Mouse (Mus musculus) T-cell, adult 2 months (primary cell): ENCODE results near the gene Taco1.

ENCODE experiments used
- DNase-seq: peaks from one replicate; pipeline ENCODE4 v3.0.0; 2022; ENCODE audit warnings: low spot score

Taco1 gene

DNA sequence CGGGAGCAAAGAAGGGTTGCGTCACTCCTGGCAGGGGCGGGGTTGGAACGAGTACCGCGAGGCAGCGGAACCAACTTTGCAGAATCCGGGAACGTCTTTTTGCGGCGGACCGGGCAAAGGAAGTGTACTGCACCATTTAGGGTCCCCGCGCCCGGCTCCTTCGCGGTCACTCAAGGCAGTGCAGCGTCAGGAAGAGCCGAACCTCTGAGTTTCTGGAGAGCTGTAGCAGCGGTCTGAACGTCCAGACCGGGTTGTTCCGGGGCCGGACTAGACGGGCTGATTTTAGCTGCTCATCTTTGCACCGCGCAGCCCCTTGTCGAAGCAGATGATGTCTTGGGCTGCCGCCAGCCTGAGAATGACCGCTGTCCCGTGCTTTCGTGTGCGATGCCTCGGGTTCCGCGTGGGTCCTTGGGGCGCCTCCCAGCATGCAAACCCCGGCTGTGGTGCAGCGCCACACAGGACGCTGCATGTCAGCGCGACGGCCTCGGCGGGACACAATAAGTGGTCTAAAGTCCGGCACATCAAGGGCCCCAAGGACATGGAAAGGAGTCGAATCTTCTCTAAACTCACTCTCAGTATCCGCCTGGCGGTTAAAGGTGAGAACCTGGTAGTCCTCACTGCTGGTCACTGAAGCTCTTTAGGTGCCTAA is at the start of gene Taco1:
Gene Taco1 (plus strand): TSS at position 139 of the 649 bp plus-strand sequence.
- DNase-seq: peak; percentile 92

DNA sequence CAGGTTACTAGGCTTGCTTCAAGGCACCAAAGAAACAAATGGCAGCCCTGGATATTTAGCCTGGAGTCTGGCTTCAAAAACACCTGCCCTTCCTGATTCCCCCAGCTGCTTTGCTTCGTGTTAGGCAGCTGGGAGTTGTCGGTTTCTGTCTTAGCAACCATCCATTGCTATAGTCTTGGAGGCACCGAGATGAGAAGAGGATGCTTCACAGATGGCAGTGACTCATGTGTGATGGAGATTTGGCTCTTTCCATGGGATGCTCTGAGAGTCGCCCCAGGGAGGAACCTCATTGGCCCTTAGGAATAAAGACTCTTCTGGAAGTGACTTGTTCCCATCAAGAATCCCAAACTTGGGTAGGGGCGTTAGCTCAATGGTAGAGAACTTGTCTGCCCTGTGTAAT is 49.4 kb upstream of the Taco1 start:
- DNase-seq: no peak

DNA sequence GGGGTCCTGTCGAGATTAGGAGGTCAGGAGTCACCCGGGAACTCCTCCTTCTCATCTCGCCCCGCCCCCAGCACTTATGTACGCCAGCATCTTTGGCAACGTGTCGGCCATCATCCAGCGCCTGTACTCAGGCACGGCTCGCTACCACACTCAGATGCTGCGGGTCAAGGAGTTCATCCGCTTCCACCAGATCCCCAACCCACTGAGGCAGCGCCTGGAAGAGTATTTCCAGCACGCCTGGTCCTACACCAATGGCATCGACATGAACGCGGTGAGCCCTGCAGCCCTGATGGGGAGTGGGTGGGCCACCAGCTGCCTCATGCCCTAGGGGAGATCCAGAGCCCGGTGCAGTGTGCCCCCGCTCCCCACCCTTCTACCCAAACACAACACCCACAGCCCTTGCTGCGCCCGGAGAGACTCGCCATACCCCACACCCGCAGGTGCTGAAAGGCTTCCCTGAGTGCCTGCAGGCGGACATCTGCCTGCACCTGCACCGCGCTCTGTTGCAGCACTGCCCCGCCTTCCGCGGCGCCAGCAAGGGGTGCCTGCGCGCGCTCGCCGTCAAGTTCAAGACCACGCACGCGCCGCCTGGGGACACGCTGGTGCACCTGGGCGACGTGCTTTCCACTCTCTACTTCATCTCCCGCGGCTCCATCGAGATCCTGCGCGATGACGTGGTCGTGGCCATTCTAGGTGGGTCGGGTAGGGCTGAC is 45.7 kb upstream of the Taco1 start:
- DNase-seq: peak; percentile 40

DNA sequence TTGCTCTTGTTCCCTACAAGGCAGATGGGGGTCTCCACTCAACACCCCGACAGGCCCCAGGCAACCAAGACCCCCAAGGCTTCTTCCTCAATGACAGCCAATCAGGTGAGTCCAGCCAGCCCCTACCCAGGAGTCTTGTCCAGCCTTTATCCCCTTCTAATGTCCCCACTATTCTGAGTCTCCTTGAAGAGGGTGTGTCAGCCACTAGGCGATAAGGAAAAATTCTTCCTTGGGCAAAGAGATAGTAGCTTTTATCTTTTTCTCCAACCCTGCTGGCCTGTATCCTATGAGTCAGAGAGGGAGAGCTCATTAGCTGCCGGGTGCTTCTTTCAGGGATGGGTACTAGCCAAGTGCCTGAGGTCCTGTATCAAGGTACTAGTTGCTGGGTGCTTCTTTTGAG is 40.1 kb upstream of the Taco1 start:
- no peak for DNase-seq

DNA sequence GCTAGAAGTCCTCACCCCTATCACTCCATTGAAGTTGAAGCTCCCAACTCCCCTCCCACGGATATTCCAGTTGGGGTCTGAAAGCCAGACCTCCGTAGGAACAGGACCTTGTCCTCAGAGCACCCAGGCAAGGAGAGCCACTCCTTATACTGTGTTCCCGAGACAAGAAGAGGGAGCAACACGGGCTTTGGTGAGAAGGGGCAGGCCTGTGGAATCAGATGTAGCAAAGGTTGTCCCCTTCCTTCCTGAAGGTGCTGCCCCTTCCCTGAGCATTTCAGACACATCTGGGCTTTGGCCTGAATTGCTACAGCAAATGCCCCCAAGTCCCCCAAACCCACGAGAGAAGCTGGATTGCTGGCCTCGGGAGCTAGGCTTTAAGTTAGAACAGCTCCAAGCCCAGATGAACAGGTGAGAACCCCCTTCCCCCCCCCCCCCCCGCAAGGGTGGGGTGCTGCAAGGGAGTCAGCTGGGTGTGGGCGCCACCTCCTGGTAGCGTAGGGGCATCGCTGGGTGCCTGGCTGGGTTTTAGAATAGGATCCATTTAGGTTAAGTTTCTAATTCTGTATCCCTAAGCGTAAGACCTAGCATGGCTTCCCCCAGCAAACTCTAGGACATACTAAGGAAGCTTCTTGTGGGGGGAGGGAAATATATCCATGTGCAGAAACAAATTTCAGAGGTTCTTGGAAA is 39.3 kb upstream of the Taco1 start:
- peak; percentile 77 for DNase-seq

DNA sequence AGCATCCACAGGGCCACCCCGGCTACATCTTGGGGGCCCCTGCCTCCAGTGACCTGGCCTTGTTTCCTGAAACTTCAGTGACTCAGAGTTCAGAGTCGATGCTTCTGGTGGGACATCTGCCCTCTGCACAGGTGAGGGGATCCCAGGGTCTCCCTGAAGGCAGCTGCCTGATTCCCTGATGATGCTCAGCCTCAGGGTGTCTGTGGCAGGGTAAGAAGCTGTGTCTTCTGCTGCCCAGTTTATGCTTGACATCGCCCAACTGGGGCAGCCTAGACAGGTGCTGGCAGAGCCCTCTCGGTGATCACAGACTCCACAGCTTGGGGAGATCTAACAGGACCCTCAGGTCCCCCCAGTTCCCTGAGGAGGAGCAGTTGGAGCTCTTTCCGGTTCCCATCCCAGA is 38.3 kb upstream of the Taco1 start:
- DNase-seq: peak; percentile 48

DNA sequence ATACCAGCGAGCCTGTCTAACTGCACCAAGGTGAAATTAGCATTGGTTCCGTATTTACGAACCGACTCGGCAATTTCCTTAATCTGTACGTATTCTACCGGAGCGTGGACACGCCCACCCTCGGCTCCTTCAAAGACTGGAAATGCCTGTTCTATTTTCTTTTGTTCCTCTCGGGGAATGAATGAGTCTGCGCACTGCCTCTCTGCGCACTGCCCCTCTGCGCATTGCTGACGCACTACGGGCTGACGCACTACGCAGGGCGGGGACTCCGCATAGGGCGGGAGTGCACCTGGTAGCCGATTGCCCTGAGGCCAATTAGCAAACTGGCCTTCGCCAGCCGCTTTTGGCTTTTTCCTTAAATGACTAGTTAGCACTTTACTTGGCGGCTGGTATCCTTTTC is 33.8 kb upstream of the Taco1 start:
- peak; percentile 27 for DNase-seq

DNA sequence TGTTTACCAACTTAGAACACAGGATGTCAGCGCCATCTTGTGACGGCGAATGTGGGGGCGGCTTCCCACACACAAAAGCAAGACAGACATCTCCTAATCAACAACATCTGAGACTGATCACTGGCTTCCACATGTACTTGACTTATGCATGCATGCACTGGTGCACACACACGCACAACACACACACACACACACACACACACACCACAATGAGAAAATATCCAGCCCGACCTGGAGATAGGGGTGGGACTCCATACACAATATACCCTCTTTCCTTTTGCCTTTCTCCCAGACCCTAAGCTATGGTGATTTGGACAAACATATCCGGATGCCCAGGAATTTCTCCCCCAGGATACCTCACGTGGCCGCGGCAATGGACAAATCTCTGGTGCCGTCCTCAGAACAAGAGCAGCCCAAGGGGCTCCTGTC is 32.4 kb upstream of the Taco1 start:
- DNase-seq: peak; percentile 83

DNA sequence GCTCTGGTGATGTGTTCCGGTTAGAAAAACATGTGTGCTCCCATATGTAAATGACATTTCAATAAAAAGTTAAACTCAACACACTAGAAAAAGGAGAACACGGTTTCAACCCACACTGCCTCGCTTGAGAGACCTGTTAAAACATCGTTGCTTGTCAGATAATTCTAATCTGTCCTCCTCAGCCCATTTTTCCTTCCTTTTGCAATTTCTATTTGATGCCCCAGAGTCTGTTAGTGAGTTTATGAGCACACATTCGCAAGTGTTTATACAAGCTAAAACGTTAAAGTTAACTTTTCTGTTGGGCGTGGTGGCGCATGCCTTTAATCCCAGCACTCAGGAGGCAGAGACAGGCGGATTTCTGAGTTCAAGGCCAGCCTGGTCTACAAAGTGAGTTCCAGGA is 30.9 kb upstream of the Taco1 start:
- DNase-seq: no peak

DNA sequence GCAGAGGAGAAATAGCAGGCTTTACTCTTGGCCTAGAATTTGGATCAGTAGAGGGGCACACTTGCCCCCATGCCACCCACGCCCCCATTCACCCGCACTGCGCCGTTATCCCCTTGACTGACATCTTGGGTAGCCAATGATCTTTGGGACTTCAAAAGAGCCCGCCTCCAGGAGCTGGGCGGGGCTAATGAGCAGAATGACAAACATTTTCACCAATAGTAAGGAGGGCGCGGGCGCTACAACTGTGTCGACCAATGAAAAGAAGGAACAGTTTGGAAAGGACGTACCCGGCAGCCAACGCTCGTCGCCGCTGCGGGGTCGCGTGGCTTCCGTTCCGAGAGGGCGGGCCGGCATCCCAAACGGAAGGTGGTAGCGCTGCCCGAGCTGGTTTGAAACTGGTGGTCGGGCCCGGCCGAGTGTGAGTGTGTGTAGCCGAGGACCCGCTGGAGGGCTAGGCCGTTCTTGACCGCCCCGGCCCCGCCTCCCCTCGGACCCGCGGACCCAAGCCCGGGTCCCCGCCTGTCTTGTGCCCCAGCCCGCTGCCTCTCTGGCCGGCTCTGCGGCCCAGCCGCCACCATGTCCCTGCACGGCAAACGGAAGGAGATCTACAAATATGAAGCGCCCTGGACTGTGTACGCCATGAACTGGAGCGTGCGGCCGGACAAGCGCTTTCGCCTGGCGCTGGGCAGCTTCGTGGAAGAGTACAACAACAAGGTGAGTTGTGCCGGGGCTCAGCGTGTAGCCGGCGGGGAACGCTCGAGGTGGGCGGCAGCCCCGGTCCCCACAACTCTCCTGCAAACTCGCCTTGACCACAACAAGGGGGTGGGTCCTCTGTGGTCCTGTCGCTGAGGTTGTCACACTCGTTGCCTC is 29.1 kb upstream of the Taco1 start, which contains the start of gene Dcaf7:
Gene Dcaf7 (plus strand): TSS at position 325 of the 870 bp plus-strand sequence.
- peak; percentile 97 for DNase-seq

DNA sequence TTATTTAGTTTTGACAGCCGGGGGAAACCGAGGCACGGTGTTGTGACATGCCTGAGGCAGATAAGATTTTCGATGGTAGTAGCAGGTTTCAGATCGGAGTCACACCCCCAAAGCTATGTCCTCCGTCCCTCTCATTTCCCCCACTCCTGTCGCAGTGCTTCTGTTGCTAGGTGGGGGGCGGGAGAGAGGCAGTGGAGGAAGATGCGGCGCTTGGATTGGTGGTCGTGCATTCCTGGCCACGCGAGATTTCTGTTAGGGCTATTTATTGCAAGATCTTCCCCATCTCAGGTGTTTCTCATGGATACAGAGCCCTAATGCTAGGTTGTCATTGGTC is 28.5 kb upstream of the Taco1 start:
- DNase-seq: peak; percentile 57

DNA sequence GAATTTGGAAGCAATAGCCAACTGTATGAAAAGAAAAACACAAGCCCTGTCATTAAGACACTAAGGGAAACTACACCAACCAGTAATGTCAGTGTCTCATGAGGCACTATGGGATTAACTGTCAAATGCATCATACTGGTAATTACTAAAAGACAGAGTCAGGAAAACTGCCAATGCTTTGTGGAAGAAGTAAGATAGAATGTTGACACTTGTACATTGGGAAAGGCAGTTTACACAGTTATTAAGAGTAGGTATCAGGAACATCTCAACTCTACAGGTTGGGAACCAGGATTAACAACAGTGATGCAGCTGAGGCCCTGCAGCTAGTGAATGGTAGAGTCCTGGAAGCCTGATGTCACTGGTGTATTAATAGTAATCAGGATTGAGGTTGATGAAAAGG is 21.5 kb upstream of the Taco1 start:
- no peak for DNase-seq

DNA sequence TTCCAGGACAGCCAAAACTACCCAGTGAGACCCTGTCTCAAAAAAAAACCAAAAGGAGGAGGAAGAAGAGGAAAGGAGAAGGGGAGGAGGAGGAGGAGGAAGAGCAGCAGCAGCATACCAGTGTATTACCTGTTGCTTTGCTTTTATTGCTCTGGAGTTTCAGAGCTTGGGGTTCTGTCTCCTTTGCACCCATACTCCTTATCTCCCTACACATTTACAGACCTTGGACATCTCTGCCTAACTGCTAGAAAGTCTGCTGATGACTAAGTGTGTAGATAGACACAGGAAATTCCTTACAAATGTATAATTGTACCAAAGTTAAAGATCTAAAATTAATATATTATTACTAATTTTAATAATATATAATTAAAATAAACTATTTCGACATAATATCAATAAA is 20.6 kb upstream of the Taco1 start:
- no peak for DNase-seq

DNA sequence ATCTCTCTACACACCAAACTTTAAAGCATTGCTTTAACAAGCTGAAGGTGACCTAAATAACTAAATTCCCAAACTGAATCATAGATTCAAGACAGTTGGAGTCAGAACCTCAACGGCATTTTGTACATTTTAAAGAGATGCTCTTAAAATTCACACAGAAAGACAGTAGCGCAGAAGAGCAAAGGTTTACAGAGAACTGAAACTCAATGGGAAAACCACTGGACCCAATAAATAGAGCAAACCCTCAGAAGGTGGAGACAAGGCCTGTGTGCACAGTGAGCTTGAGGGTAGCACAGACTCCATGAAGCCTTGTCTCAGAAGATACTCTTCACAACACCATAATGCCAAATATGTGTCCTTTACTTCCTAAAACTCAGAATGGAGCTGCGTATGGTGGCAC is 20.1 kb upstream of the Taco1 start:
- DNase-seq: no peak

DNA sequence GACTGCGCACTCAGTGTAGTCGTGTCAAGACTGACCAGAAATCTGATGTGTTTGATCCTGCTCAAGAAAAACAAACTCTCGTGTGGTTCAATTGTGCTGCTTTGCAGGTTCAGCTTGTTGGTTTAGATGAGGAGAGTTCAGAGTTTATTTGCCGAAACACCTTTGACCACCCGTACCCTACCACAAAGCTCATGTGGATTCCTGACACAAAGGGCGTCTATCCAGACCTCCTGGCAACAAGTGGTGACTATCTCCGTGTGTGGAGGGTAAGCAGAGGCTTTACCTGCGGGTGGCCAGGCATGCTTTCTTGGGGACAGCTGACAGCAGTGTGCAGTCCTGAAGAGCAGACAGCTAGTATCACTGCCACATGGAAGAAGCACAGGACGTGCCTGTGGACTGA is 19.3 kb upstream of the Taco1 start:
- DNase-seq: no peak

DNA sequence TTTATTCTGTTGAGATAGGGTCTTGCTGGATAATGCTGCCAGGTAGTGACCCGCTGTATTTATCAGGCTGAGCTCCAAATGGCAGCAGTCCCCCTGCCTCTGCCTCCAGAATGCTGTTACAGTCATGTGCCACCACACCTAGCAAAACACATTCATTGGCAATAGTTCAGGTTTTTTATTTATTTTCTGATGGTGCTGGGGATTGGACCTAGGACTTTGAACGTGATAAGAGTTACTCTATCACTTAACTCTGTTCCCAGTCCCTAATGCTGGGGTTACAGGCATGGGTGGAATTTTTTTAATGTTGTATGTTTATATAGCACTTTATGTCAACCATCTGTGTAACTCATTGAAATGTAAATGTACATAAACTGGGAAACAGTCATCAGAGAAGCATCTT is 11.9 kb upstream of the Taco1 start:
- no peak for DNase-seq

DNA sequence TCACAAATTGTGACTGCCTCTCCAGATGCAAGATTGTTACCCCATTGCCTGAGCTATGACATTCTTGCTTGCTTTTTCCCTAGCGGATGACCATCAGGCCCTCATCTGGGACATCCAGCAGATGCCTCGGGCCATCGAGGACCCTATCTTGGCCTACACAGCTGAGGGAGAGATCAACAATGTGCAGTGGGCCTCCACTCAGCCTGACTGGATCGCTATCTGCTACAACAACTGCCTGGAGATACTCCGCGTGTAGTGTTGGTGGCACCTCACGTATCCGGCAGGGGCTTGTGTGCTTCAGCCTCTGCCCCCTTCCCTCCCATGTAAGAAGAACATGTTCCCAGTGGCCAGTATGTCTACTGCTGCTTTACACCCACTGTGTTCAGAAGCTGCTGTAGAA is 11.3 kb upstream of the Taco1 start:
- DNase-seq: no peak

DNA sequence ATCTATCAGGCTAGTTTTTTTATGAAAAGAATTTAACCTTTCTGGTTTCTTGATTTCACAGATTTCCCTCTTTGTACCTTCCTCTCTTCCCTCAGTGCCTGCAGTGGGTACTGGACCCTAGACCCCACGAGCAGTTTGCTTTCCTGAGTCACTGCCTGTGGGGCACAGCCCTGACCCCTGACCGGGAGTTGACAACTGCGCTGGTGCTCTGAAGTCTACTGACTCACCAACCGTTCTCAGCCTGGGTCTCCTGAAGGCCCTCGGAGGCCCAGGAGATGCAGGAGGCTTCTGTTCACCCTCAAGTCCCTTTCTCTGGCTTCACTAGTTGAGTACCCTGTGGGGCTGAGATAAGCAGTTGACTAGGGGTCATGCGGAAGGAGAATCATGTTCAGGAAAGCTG is 10.5 kb upstream of the Taco1 start:
- no peak for DNase-seq

DNA sequence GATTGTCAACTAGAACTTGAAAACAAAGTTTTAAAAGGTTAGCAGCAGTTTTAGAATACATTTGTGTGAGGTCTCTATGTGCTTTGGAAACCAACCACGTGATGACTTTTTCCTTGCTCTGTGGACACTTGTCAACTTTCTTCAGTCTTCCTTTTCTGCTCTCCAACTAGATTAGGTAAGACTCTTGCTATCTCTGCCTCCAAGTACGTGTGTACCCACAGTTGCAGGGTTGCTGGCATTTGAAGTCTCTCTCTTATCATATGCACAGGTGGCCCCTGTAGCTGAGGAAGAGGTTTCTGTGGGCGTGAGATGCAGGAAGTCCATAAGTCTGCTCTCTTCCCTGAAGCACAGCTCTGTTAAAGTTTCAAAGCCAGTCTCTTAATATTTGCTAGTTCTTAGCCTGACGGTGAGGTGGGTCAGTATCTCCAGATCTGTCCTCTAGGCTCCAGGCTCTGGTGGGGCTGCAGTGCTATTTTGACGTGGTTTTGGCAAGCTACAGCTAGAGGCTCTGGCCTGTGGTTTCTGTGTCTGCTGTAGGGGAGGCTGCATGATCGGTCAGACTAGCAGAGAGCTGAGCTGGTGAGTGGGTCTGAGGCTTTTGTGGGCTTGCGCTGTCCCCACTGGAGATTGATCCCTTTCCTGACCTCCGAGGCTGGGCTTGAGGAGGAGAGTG is 8.9 kb upstream of the Taco1 start:
- DNase-seq: peak; percentile 69

DNA sequence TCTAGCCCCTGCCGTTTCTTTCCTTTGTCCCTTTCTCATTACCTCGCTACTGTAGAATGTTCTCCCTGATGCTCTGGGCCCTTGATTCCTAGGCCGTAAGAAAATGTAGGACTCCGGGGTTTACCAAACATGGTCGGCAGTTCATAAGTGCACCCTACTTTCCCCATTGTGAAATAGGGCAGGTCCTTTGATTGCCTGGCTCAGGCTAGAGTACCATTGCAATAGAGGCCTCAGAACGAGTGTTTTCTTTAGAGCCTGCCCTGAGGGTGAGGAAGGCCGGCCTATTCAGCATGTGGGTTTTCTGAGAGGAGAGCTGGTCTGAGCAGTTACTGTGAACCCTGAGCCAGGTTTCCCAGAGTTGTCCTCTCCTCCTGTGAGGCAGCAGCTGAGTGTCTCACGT is 7.8 kb upstream of the Taco1 start:
- DNase-seq: no peak

DNA sequence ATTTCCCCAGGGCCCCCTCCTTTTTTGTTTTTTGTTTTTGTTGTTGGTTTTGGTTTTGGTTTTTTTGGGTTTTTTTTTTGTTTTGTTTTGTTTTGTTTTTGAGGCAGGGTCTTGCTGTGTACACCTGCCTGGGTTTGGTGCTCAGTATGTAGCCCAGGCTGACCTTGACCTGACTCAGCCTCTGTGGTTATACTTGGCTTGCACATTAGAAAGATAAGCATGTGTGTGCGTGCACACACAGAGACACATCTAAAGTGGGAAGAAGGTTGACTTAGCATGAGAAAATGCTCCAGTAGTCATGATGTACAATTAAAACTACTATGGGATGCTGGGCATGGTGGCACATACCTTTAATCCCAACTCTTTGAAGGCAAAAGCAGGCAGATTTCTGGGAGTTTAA is 5.3 kb upstream of the Taco1 start:
- DNase-seq: no peak

DNA sequence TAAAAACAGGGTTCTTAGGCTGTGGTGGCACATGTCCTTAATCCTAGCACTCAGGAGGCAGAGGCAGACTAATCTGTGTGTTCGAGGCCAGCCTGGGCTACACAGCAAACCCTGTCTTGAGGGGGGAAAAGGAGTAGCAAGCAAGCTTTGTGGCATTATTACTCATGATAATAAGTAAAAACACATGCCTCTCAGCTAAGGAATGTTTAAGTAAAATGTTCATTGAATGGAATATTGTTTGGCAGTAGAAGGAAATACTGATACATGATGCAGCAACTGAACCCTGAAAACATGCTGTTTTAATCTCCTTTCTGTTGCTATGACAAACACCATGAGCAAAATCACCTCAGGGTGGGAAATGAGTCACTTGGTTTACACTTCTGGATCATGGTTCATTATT is 4.5 kb upstream of the Taco1 start:
- DNase-seq: no peak
